8 mouse cellular contexts compared by ENCODE assay signal in the genomic region with DNA sequence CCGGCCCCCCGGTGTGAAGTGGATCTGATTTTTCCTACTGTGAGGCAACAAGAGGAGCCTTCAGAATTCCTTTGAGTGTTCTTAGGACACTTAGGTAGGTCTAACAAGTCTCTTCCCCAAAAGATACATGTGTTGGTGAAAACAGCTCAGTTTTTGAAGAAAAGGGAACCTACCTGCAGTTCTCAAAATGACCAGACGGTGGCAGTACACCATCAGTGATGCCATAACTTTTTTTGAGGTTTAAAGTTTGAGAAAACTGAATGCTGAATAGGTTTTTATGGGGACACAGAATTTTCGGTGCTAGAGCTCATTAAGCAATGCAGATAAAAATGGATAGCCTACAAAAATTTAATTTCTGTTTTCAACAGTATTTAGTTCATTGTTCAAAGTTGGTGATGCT.
DNase-seq lines count a peak whose midpoint lies in the region; ATAC-seq and TF ChIP-seq lines count a peak whose summit lies in the region.

No protein-coding gene starts in this region.

- peak; percentile 68 for TF ChIP-seq CTCF in cerebellum, adult 2 months (IDR thresholded peaks at IDR 0.05; ENCODE audit: borderline replicate concordance, insufficient read depth, low read depth, low read length)

- no peak overlapping the region for H3K4me3 ChIP-seq in cerebellum, adult 2 months (replicated peaks; ENCODE audit: insufficient read depth, low read depth, low read length)
- no peak overlapping the region for H3K4me3 ChIP-seq in limb, embryonic 15.5 days

- H3K9ac ChIP-seq in limb, embryonic 15.5 days, result peak overlapping the region; percentile 15; the same call in 1 of the 2 replicates

- H3K27ac ChIP-seq in cerebellum, adult 2 months (ENCODE audit: insufficient read depth, low read length), result no peak overlapping the region
- H3K27ac ChIP-seq in limb, embryonic 15.5 days, result peak overlapping the region; percentile 80

- H3K36me3 ChIP-seq in limb, embryonic 15.5 days, result no peaks in the 10 kb centered on the region

- H3K4me1 ChIP-seq in cerebellum, adult 2 months (ENCODE audit: control insufficient read depth, insufficient read depth, low read length), result no peaks in the 10 kb centered on the region; the same call in 1 of the 2 replicates
- peaks cover 37% of the 10 kb centered on the region for H3K4me1 ChIP-seq in limb, embryonic 15.5 days

- H3K4me2 ChIP-seq in limb, embryonic 15.5 days, result peak overlapping the region; percentile 28; the same call in 1 of the 2 replicates

- ATAC-seq in frontal cortex, adult (ENCODE audit: low TSS enrichment), result peak; percentile 25; the same call in 1 of the 2 replicates
- no peak for ATAC-seq in limb, embryonic 15.5 days (ENCODE audit: insufficient number of reproducible peaks, low FRiP score, low TSS enrichment, low read depth)
- ATAC-seq in monocyte, adult 5-6 weeks (replicated peaks; ENCODE audit: insufficient number of reproducible peaks, low FRiP score, low TSS enrichment, poor library complexity, severe bottlenecking), result no peak

- DNase-seq in right cerebral cortex, adult 18-20 months, result peak; percentile 50
- no peak for DNase-seq in right cerebral cortex, postnatal 36 days (ENCODE audit: low spot score in 2 of 2)
- peak; percentile 44 to 68 for DNase-seq in cerebellum, adult 2 months
- peak; percentile 70 for DNase-seq in kidney, adult 9 months
- peak; percentile 90 for DNase-seq in retina, embryonic 14.5 days (ENCODE audit: low spot score)

- no peaks in the 10 kb centered on the region for H3K9me3 ChIP-seq in limb, embryonic 15.5 days

- TF ChIP-seq POLR2A in cerebellum, adult 2 months (IDR thresholded peaks at IDR 0.05; ENCODE audit: borderline replicate concordance, insufficient read depth, low read length), result no peak

- no peaks in the 10 kb centered on the region for H3K27me3 ChIP-seq in cerebellum, adult 2 months (ENCODE audit: control insufficient read depth, insufficient read depth, low read length)
- H3K27me3 ChIP-seq in limb, embryonic 15.5 days, result peaks cover 34% of the 10 kb centered on the region

- WGBS in cerebellum, adult 2 months, result 6% methylated on average over 4 of the region's 4 CpGs
- 5% methylated on average over 4 of the region's 4 CpGs for WGBS in limb, embryonic 15.5 days

Comparison
In these comparisons a context has a peak if more than half of its experiments do, and no peak if none do; other contexts are left out.
1. DNase-seq: peak in right cerebral cortex, adult 18-20 months (single experiment), cerebellum, adult 2 months (2 of 2), kidney, adult 9 months (single experiment) and retina, embryonic 14.5 days (single experiment); none in right cerebral cortex, postnatal 36 days (0 of 2).